Mouse (Mus musculus): ENCODE results near the gene Tcf21. TPM values are rescaled to one million over a fixed set of nuclear protein-coding genes. Genes with fewer than 3 reads are reported as not detected.

Tcf21 gene
- polyA plus RNA-seq (2012; ENCODE audit: low replicate concordance): 4.8 and 6.6 TPM in 2 replicates

GRCm38 (mm10) chr10:22819871-22820590 lies at the start of gene Tcf21:
Tcf21 (minus strand) TSS chr10:22820174.

Other genes with a start within 250 kb of the Tcf21 start
- not detected in 2 replicates for gene Slc2a12, start 175.2 kb downstream of the Tcf21 start, polyA plus RNA-seq (2012; ENCODE audit: low replicate concordance)
- gene Tbpl1, start 88.2 kb downstream of the Tcf21 start, polyA plus RNA-seq (2012; ENCODE audit: low replicate concordance): 63.2 and 72.6 TPM in 2 replicates

Data from leukemia stem cell, adult 10-12 weeks (primary cell).